Mouse (Mus musculus) stomach, postnatal 0 days (tissue): ENCODE data around the gene Arhgef3. TPM values are rescaled to one million over a fixed set of nuclear protein-coding genes. Genes with fewer than 3 reads are reported as not detected.

Source experiments
- ATAC-seq: fragments of 200-750 bp; cut with Nextera tagmentation; 2 replicates; pipeline ENCODE4 v1.8.0; 2017; ENCODE audit not compliant: low FRiP score, low TSS enrichment
- DNase-seq: peaks from one replicate; pipeline ENCODE4 v3.0.0-alpha.2; 2016; ENCODE audit warnings: low spot score
- H3K27ac ChIP-seq: fragments of 300-500 bp; sonication (generic); replicated peaks from 2 replicates; pipeline ENCODE4 v1.5.1; 2014; ENCODE audit warnings: mild to moderate bottlenecking, control low read depth
- H3K27me3 ChIP-seq: fragments of 300-500 bp; sonication (generic); 2 replicates; pipeline ENCODE4 v1.6.1; 2014; ENCODE audit warnings: low read length; ENCODE audit not compliant: control insufficient read depth, insufficient read depth
- H3K36me3 ChIP-seq: fragments of 300-500 bp; sonication (generic); 2 replicates; pipeline ENCODE4 v1.6.1; 2014; ENCODE audit warnings: low read length, mixed read lengths; ENCODE audit not compliant: control insufficient read depth, insufficient read depth
- H3K4me1 ChIP-seq: fragments of 300-500 bp; sonication (generic); replicated peaks from 2 replicates; pipeline ENCODE4 v1.6.1; 2014; ENCODE audit warnings: antibody characterized with exemption; ENCODE audit not compliant: control insufficient read depth, insufficient read depth
- H3K4me2 ChIP-seq: fragments of 300-500 bp; sonication (generic); replicated peaks from 2 replicates; pipeline ENCODE4 v1.6.1; 2014; ENCODE audit warnings: low read depth, mild to moderate bottlenecking, control low read depth, moderate library complexity
- H3K4me3 ChIP-seq: fragments of 300-500 bp; sonication (generic); 2 replicates; pipeline ENCODE4 v1.5.1; 2014; ENCODE audit warnings: low read depth, low read length, control low read depth
- H3K9ac ChIP-seq: fragments of 300-500 bp; sonication (generic); 2 replicates; pipeline ENCODE4 v1.6.1; 2014; ENCODE audit warnings: mild to moderate bottlenecking, low read length, control low read depth, mixed read lengths
- H3K9me3 ChIP-seq: fragments of 300-500 bp; sonication (generic); 2 replicates; pipeline ENCODE4 v1.6.1; 2016; ENCODE audit warnings: low read length; ENCODE audit not compliant: control insufficient read depth
- CTCF ChIP-seq: IDR thresholded peaks from 2 replicates; pipeline ENCODE4 v1.5.1; 2016; ENCODE audit warnings: antibody characterized with exemption, low read depth, mild to moderate bottlenecking, moderate library complexity
- EP300 ChIP-seq: optimal IDR thresholded peaks from 2 replicates; pipeline ENCODE3; 2016; ENCODE audit warnings: antibody characterized with exemption
- WGBS: fragments of 180-500 bp; shearing (Covaris S2); extraction: QIAGEN DNeasy Blood & Tissue Kit; methylation state at CpG from one replicate; pipeline ENCODE4 v1.1.7; 2014; 5-methylcytosine and 5-hydroxymethylcytosine counted together
- polyA plus RNA-seq: library from polyadenylated mRNA; unstranded; fragments of >200 nt; fragmentation: Nextera tagmentation; extraction: Ambion mirVana; gene quantifications from 2 replicates; pipeline ENCODE4 v1.2.1, GENCODE M21; 2015

Arhgef3 gene
- polyA plus RNA-seq, 1 experiment from 2014 or later: 13.1 TPM

GRCm38 (mm10) chr14:27361514-27361913 lies 246.8 kb downstream of the Arhgef3 start:
- Histone ChIP-seq H3K36me3 (no peaks in the 10 kb centered on the region), H3K27ac (no peak overlapping the region), H3K4me2 (no peak overlapping the region), H3K27me3 (no peaks in the 10 kb centered on the region), H3K4me1 (no peaks in the 10 kb centered on the region), H3K9me3 (no peaks in the 10 kb centered on the region), H3K4me3 (no peak overlapping the region), H3K9ac (no peak overlapping the region)
- no peak for DNase-seq
- TF ChIP-seq EP300: no peak
- no peak for TF ChIP-seq CTCF
- WGBS: 66% methylated on average over 4 of the region's 4 CpGs
- no peak for ATAC-seq

DNA sequence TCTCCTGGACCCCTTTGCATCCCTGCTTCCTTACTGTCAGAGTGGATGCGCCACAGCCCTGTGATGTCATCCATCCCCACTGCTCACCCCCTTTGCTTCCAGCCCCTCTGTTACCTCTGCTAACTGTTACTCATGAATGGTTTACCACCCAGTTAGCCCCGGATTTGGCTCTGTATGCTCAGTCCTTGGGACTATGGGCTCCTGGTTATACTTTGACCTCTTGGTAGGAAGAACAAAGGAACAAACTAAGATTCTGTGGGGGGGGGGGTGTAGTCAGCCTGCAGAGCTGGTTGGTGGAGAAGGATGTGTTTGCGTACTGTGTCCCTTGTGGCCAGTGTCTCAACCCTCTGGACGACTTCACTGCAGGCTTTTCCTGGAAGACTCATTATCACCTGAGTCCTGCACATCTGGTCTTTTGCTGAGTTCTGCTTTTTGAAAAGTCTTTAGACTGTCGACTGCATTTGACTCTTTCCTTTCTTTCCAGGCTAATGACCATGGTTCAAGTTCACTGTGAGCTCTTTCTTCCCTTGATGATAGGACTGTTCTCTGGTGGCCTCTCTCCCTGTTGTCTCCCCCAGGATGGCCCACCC lies 250.1 kb downstream of the Arhgef3 start:
- H3K36me3 ChIP-seq: no peaks in the 10 kb centered on the region
- H3K9ac ChIP-seq: no peak overlapping the region
- 66% methylated on average over 5 of the region's 5 CpGs for WGBS
- H3K4me2 ChIP-seq: no peak overlapping the region
- ATAC-seq (0 out of 2 replicates have a peak, but pooled peaks have one; percentile 32), DNase-seq (no peak)
- H3K4me1 ChIP-seq: no peaks in the 10 kb centered on the region
- H3K27me3 ChIP-seq: no peaks in the 10 kb centered on the region
- H3K27ac ChIP-seq: no peak overlapping the region
- no peak for TF ChIP-seq EP300
- H3K4me3 ChIP-seq: no peak overlapping the region
- no peaks in the 10 kb centered on the region for H3K9me3 ChIP-seq

DNA sequence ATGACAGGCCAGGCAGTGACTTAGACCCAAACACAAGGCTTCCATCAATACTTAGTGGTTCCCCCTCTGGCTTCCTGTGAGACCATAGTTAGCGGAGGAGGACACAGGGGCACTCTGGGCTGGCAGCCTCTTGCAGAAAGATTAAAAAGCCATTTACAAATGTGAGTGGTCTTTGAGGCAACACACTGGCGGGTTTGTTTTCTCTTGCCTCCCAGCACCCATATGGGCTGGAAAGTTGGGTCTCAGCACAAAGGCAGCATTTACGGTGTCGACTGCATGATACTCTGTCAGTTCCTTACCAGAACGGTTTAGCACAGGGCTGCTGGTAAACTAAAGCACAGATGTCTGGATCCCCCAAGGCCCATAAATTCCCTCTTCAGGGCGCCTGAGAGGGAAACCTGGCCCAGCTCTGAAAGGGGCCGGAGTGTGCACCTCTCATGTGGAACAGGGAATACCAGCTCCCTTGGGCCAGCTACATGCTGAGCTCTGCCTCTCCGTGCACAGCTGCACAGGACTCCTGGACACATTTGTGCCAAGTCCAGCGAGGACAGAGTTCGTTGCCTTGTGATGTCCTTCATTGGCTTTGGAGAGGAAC lies 252.5 kb downstream of the Arhgef3 start:
- Histone ChIP-seq H3K4me2 (no peak overlapping the region), H3K9me3 (no peaks in the 10 kb centered on the region), H3K27me3 (no peaks in the 10 kb centered on the region), H3K36me3 (no peaks in the 10 kb centered on the region), H3K9ac (no peak overlapping the region), H3K27ac (peak overlapping the region; percentile 40; the same call in 1 of the 2 replicates), H3K4me1 (no peaks in the 10 kb centered on the region), H3K4me3 (no peak overlapping the region)
- 65% methylated on average over 10 of the region's 10 CpGs for WGBS
- TF ChIP-seq CTCF: no peak
- TF ChIP-seq EP300: no peak
- ATAC-seq (no peak), DNase-seq (no peak)

DNA sequence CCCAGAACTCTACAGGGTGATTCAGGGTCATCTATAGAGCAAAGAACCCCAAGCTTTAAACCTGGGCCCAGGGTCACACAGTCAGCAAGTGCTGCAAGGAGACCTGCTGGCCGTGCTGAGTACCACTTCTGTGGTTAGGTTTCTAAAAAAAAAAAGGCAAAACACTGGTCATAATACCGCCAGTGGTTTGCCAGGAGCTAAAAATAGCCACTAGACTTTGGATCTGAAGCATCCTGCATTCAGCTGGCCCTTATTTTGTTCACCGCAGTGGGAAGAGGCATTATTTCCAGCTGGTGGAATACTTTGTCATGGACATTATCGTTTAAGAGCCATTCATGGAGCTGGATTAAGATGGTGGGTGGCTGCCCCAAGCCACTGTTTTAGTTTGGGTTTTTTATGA lies 253.9 kb downstream of the Arhgef3 start:
- WGBS: 54% methylated on average over 4 of the region's 4 CpGs
- Histone ChIP-seq H3K9me3 (no peaks in the 10 kb centered on the region), H3K27ac (no peak overlapping the region), H3K27me3 (no peaks in the 10 kb centered on the region), H3K4me3 (no peak overlapping the region), H3K4me1 (no peaks in the 10 kb centered on the region), H3K9ac (no peak overlapping the region), H3K4me2 (no peak overlapping the region), H3K36me3 (no peaks in the 10 kb centered on the region)
- DNase-seq (no peak), ATAC-seq (no peak)
- TF ChIP-seq EP300: no peak

- no peak for ATAC-seq
- WGBS: 39% methylated on average over 4 of the region's 4 CpGs
- no peaks in the 10 kb centered on the region for H3K36me3 ChIP-seq
- no peak for DNase-seq
- H3K27ac ChIP-seq: no peak overlapping the region
- H3K9ac ChIP-seq: no peak overlapping the region
- no peaks in the 10 kb centered on the region for H3K9me3 ChIP-seq
- no peaks in the 10 kb centered on the region for H3K27me3 ChIP-seq
- H3K4me2 ChIP-seq: no peak overlapping the region
- no peak; the same call in 1 of the 2 replicates for TF ChIP-seq CTCF
- no peak for TF ChIP-seq EP300
- H3K4me3 ChIP-seq: no peak overlapping the region
- no peaks in the 10 kb centered on the region for H3K4me1 ChIP-seq
Observed at GRCm38 (mm10) chr14:27369503-27369902, 254.8 kb downstream of the Arhgef3 start.

DNA sequence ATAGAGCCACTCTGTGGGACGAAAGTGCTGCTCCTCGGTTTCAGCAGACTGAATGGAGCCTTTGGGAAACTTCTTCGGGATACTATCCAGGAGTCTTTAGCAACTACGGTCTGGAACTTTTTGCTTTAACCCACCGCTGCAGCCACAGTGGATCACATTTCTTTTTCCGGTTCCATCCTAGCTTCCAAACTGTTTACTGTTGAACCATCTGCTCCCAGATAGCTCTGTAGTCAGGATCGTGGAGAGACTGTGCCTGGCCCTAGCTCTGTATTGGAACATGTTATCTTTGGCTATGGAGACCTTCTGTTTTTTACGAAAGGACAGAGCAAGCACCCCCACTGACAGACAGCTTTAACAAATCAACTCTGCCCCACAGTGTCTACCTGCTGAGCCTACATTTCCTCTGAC lies 257.0 kb downstream of the Arhgef3 start:
- H3K36me3 ChIP-seq: no peaks in the 10 kb centered on the region
- H3K4me2 ChIP-seq: no peak overlapping the region
- peak overlapping the region; percentile 77 for H3K27ac ChIP-seq
- WGBS: 53% methylated on average over 8 of the region's 8 CpGs
- no peaks in the 10 kb centered on the region for H3K9me3 ChIP-seq
- H3K27me3 ChIP-seq: no peaks in the 10 kb centered on the region
- H3K4me1 ChIP-seq: no peaks in the 10 kb centered on the region
- H3K9ac ChIP-seq: no peak overlapping the region
- TF ChIP-seq CTCF (no peak), EP300 (no peak)
- DNase-seq (no peak), ATAC-seq (0 out of 2 replicates have a peak, but pooled peaks have one; percentile 15)
- no peak overlapping the region for H3K4me3 ChIP-seq
